Comparison of ENCODE assay signal across 10 mouse cellular contexts in the genomic region with DNA sequence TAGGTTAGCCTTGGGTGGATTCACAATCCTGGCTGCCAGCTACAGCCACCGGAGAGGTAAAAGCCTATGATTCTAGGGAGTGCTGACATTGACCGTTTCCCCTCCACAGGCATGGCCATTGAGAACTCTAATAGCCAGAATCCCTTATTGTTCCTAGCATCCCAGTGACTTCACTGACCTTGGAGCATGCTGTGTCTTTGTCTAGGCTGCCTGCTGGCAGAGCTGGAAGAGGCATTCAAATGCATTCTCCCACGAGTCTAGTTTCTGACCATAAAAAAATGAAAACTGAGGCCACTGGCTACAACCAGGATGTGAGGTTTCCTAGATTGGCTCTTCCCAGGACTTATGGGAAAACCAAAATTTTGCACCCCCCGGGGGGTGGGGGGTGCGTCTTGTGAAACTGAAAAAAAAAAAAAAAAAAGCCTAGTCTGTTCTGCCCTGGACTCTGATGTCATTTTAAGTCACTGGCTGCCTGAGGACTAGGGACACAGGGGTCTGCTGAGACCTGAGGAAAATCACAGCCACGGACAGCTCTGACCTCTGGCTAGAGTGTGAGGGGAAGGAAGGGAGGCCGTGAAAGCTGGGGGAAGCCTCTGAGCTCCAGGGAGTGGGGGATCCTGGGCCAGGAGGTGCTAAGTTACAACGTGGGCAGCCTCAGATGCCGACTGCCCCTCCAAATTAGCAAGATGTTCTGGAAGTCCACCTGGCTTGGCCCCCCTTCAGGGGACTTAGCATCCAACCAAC. TPM values are rescaled to one million over a fixed set of nuclear protein-coding genes. Genes with fewer than 3 reads are reported as not detected.
A peak's percentile ranks its signal among the peaks of the same experiment; 100 is the strongest.
DNase-seq lines count a peak whose midpoint lies in the region; ATAC-seq lines count a peak whose summit lies in the region.
"Had no signal": no experiment of that assay in that cellular context is flagged by ENCODE, and none has a peak within 500 bp of the region (broad histone marks: within the 10 kb centered on the region; RNA-seq: fewer than 3 reads in every experiment).

No protein-coding gene starts in this region.

- 0 out of 2 replicates have a peak, but pooled peaks have one; percentile 30 for ATAC-seq in forebrain, embryonic 12.5 days (ENCODE audit: low FRiP score)
- no peak for ATAC-seq in forebrain, embryonic 15.5 days (replicated peaks)
- peak; percentile 65 for ATAC-seq in hindbrain, embryonic 11.5 days (ENCODE audit: low FRiP score)
- no peak for ATAC-seq in midbrain, embryonic 14.5 days (ENCODE audit: low FRiP score, low TSS enrichment)

- H3K4me2 ChIP-seq in forebrain, embryonic 12.5 days: no peak overlapping the region
- H3K4me2 ChIP-seq in forebrain, embryonic 15.5 days (replicated peaks): no peak overlapping the region
- no peak overlapping the region for H3K4me2 ChIP-seq in hindbrain, embryonic 11.5 days (replicated peaks; ENCODE audit: low read depth, low read length)
- no peak overlapping the region for H3K4me2 ChIP-seq in midbrain, embryonic 14.5 days (ENCODE audit: low read length)
- H3K4me2 ChIP-seq: liver, embryonic 13.5 days had no signal

- H3K36me3 ChIP-seq in forebrain, embryonic 12.5 days (replicated peaks): peaks cover 5% of the 10 kb centered on the region
- H3K36me3 ChIP-seq in forebrain, embryonic 15.5 days: no peaks in the 10 kb centered on the region
- no peaks in the 10 kb centered on the region for H3K36me3 ChIP-seq in hindbrain, embryonic 11.5 days (ENCODE audit: control insufficient read depth, insufficient read depth, low read length)
- peaks cover 14% of the 10 kb centered on the region for H3K36me3 ChIP-seq in midbrain, embryonic 14.5 days (ENCODE audit: control insufficient read depth, insufficient read depth, low read length)
- H3K36me3 ChIP-seq: liver, embryonic 13.5 days had no signal

- 10% methylated on average over 9 of the region's 9 CpGs for WGBS in forebrain, embryonic 12.5 days
- WGBS in forebrain, embryonic 15.5 days: 15% methylated on average over 9 of the region's 9 CpGs
- 10% methylated on average over 9 of the region's 9 CpGs for WGBS in hindbrain, embryonic 11.5 days
- 8% methylated on average over 9 of the region's 9 CpGs for WGBS in midbrain, embryonic 14.5 days

- peaks cover 12% of the 10 kb centered on the region for H3K4me1 ChIP-seq in forebrain, embryonic 12.5 days
- H3K4me1 ChIP-seq in forebrain, embryonic 15.5 days: 0 out of 2 replicates have a peak, but pooled peaks cover 3% of the 10 kb centered on the region
- peaks cover 7% of the 10 kb centered on the region for H3K4me1 ChIP-seq in hindbrain, embryonic 11.5 days (replicated peaks; ENCODE audit: control insufficient read depth, insufficient read depth, low read length)
- H3K4me1 ChIP-seq in midbrain, embryonic 14.5 days (ENCODE audit: control insufficient read depth, insufficient read depth, low read length): peaks cover 9% of the 10 kb centered on the region
- H3K4me1 ChIP-seq: liver, embryonic 13.5 days had no signal

- H3K27ac ChIP-seq in forebrain, embryonic 12.5 days: 0 out of 2 replicates have a peak overlapping the region, but pooled peaks have one; percentile 50
- H3K27ac ChIP-seq in forebrain, embryonic 15.5 days (replicated peaks): no peak overlapping the region
- peak overlapping the region; percentile 72 for H3K27ac ChIP-seq in hindbrain, embryonic 11.5 days (ENCODE audit: low read depth, low read length)
- H3K27ac ChIP-seq in midbrain, embryonic 14.5 days (replicated peaks; ENCODE audit: low read depth, low read length): no peak overlapping the region; the same call in 1 of the 2 replicates
- H3K27ac ChIP-seq: kidney, postnatal 0 days; liver, embryonic 13.5 days had no signal

- H3K27me3 ChIP-seq in forebrain, embryonic 12.5 days: no peaks in the 10 kb centered on the region
- H3K27me3 ChIP-seq in forebrain, embryonic 15.5 days: no peaks in the 10 kb centered on the region
- no peaks in the 10 kb centered on the region for H3K27me3 ChIP-seq in hindbrain, embryonic 11.5 days (ENCODE audit: control insufficient read depth, insufficient read depth, low read length)
- no peaks in the 10 kb centered on the region for H3K27me3 ChIP-seq in midbrain, embryonic 14.5 days (ENCODE audit: control insufficient read depth, insufficient read depth, low read length)
- H3K27me3 ChIP-seq: liver, embryonic 13.5 days had no signal

- H3K9me3 ChIP-seq in forebrain, embryonic 12.5 days: no peaks in the 10 kb centered on the region
- H3K9me3 ChIP-seq in forebrain, embryonic 15.5 days: no peaks in the 10 kb centered on the region
- no peaks in the 10 kb centered on the region for H3K9me3 ChIP-seq in hindbrain, embryonic 11.5 days (ENCODE audit: control insufficient read depth, low read length)
- H3K9me3 ChIP-seq in midbrain, embryonic 14.5 days (ENCODE audit: control insufficient read depth, low read length): no peaks in the 10 kb centered on the region
- H3K9me3 ChIP-seq: liver, embryonic 13.5 days had no signal

- H3K4me3 ChIP-seq in forebrain, embryonic 12.5 days (replicated peaks): no peak overlapping the region
- H3K4me3 ChIP-seq in forebrain, embryonic 15.5 days: no peak overlapping the region
- no peak overlapping the region for H3K4me3 ChIP-seq in hindbrain, embryonic 11.5 days (ENCODE audit: low read depth, low read length)
- H3K4me3 ChIP-seq in midbrain, embryonic 14.5 days (replicated peaks; ENCODE audit: low read depth, low read length): no peak overlapping the region
- H3K4me3 ChIP-seq: liver, embryonic 13.5 days had no signal

- DNase-seq in WW6 (ENCODE audit: low read depth, low spot score): peak; percentile 57
- DNase-seq in hindbrain, embryonic 11.5 days (ENCODE audit: low spot score): peak; percentile 60
- peak; percentile 42 for DNase-seq in midbrain, embryonic 14.5 days
- no peak for DNase-seq in spleen, postnatal 10 days (ENCODE audit: low spot score in 2 of 2)
- no peak for DNase-seq in gastrocnemius, postnatal 4 days (ENCODE audit: low spot score in 2 of 2)
- DNase-seq in adrenal gland, postnatal 36 days: no peak
- DNase-seq: liver, embryonic 13.5 days had no signal

- no peak overlapping the region for H3K9ac ChIP-seq in forebrain, embryonic 12.5 days
- no peak overlapping the region for H3K9ac ChIP-seq in forebrain, embryonic 15.5 days (replicated peaks)
- no peak overlapping the region for H3K9ac ChIP-seq in hindbrain, embryonic 11.5 days (ENCODE audit: low read depth, low read length)
- H3K9ac ChIP-seq in midbrain, embryonic 14.5 days (replicated peaks; ENCODE audit: low read length): no peak overlapping the region
- H3K9ac ChIP-seq: liver, embryonic 13.5 days had no signal

RNA-seq across cellular contexts. Expression of a gene that starts 54.4 kb away (rescaled TPM):
- polyA plus RNA-seq in forebrain, embryonic 12.5 days (2016; fragmentation: Nextera tagmentation; extraction: Ambion mirVana): 4.8 and 6.0 TPM in 2 replicates
- 6.5 and 6.6 TPM in 2 replicates for polyA plus RNA-seq in forebrain, embryonic 15.5 days (2015; fragmentation: Nextera tagmentation; extraction: Ambion mirVana)
- polyA plus RNA-seq in hindbrain, embryonic 11.5 days (2014; fragmentation: Nextera tagmentation; extraction: Ambion mirVana): 7.3 and 8.1 TPM in 2 replicates
- polyA plus RNA-seq in midbrain, embryonic 14.5 days (2014; fragmentation: Nextera tagmentation; extraction: Ambion mirVana): 4.8 and 7.2 TPM in 2 replicates
- 1 to 10 TPM; 6.1 to 7.6 TPM for total RNA-seq in gastrocnemius, postnatal 4 days (2021)
- 1 to 10 TPM; 4.9 to 5.0 TPM for total RNA-seq in adrenal gland, postnatal 36 days (2021)

Comparison
In these comparisons a context has a peak if more than half of its experiments do, and no peak if none do; other contexts are left out.
1. ATAC-seq: peak in forebrain, embryonic 12.5 days (single experiment) and hindbrain, embryonic 11.5 days (single experiment); none in forebrain, embryonic 15.5 days (single experiment) and midbrain, embryonic 14.5 days (single experiment).
2. H3K27ac ChIP-seq: peak in forebrain, embryonic 12.5 days (single experiment) and hindbrain, embryonic 11.5 days (single experiment); none in forebrain, embryonic 15.5 days (single experiment) and midbrain, embryonic 14.5 days (single experiment).
3. DNase-seq: peak in WW6 (single experiment), hindbrain, embryonic 11.5 days (single experiment) and midbrain, embryonic 14.5 days (single experiment); none in spleen, postnatal 10 days (0 of 2), gastrocnemius, postnatal 4 days (0 of 2) and adrenal gland, postnatal 36 days (0 of 2).